Mouse (Mus musculus) lung, postnatal 0 days (tissue): ENCODE data around the gene Rcor1.

Experiments used
- CTCF ChIP-seq: IDR thresholded peaks from 2 replicates; pipeline ENCODE4 v1.5.1; 2016; ENCODE audit warnings: antibody characterized with exemption, mild to moderate bottlenecking
- EP300 ChIP-seq: IDR thresholded peaks from 2 replicates; pipeline ENCODE4 v1.6.1; 2016; ENCODE audit warnings: antibody characterized with exemption, mild to moderate bottlenecking, control low read depth

DNA sequence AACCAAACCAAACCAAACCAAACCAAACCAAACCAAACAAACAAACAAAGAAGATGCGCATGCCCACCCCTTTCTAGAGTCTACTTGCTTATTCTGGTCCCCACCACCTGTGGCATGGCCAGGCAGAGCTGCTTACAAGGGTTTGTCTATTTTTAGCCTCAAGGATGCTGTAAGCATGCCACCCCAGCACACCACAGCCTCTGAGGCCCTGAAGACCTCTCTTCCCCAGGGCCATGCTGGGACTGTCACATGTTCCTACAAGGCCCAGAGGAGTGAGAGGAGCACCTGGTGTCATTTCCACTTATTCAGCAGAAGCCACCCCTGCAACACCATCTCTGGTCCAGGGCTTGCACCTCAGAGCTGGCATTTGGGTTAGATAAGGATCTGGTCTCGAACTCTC is 105.4 kb downstream of the Rcor1 start:
- TF ChIP-seq CTCF (no peak), EP300 (no peak)
